Mouse (Mus musculus): Measurements from ENCODE around the gene Mtmr11. TPM values are rescaled to one million over a fixed set of nuclear protein-coding genes. Genes with fewer than 3 reads are reported as not detected.
"Not testable (repeated sequence)": the region's sequence is repeated elsewhere in the genome, so short reads cannot be mapped to it uniquely, and the experiment has no call there.

Mtmr11 gene
- polyA plus RNA-seq, 1 experiment from 2014 or later, result 14.1 TPM

GRCm38 (mm10) chr3:96196437-96197128 is 34.8 kb downstream of the Mtmr11 start:
- Histone ChIP-seq H3K27ac (peak overlapping the region; percentile 88), H3K36me3 (peaks cover 13% of the 10 kb centered on the region), H3K4me3 (peak overlapping the region; percentile 64), H3K9me3 (no peaks in the 10 kb centered on the region), H3K9ac (peak overlapping the region; percentile 77), H3K4me1 (peaks cover 11% of the 10 kb centered on the region), H3K27me3 (replicated peaks) (no peaks in the 10 kb centered on the region), H3K4me2 (replicated peaks) (peak overlapping the region; percentile 93)
- WGBS, result 18% methylated on average over 27 of the region's 27 CpGs
- ATAC-seq (ENCODE audit: low FRiP score, low read depth), result peak; percentile 60

- peak overlapping the region; percentile 77 for H3K9ac ChIP-seq
- peak overlapping the region; percentile 93 for H3K4me2 ChIP-seq (replicated peaks)
- peak; percentile 95 for ATAC-seq (ENCODE audit: low FRiP score, low read depth)
- H3K4me1 ChIP-seq, result peaks cover 11% of the 10 kb centered on the region
- no peaks in the 10 kb centered on the region for H3K9me3 ChIP-seq
- H3K27ac ChIP-seq, result peak overlapping the region; percentile 88
- H3K36me3 ChIP-seq, result peaks cover 13% of the 10 kb centered on the region
- under 1% methylated on average over 50 of the region's 50 CpGs for WGBS
- H3K27me3 ChIP-seq (replicated peaks), result no peaks in the 10 kb centered on the region
- peak overlapping the region; percentile 64 for H3K4me3 ChIP-seq
These were observed 35.4 kb downstream of the Mtmr11 start for GRCm38 (mm10) chr3:96197129-96197749.

GRCm38 (mm10) chr3:96198181-96198580 is 36.4 kb downstream of the Mtmr11 start:
- H3K4me3 ChIP-seq, result peak overlapping the region; percentile 5; the same call in 1 of the 2 replicates
- H3K9me3 ChIP-seq, result no peaks in the 10 kb centered on the region
- no peaks in the 10 kb centered on the region for H3K27me3 ChIP-seq (replicated peaks)
- WGBS, result 5% methylated on average over 6 of the region's 6 CpGs
- H3K4me1 ChIP-seq, result peaks cover 11% of the 10 kb centered on the region
- no peak overlapping the region for H3K27ac ChIP-seq
- H3K9ac ChIP-seq, result peak overlapping the region; percentile 14; the same call in 1 of the 2 replicates
- peak overlapping the region; percentile 93 for H3K4me2 ChIP-seq (replicated peaks)
- ATAC-seq (ENCODE audit: low FRiP score, low read depth), result 0 out of 2 replicates have a peak, but pooled peaks have one; percentile 8
- peaks cover 6% of the 10 kb centered on the region; the same call in 1 of the 2 replicates for H3K36me3 ChIP-seq

- 33% methylated on average over 8 of the region's 8 CpGs for WGBS
- H3K27me3 ChIP-seq (replicated peaks); H3K36me3 ChIP-seq; ATAC-seq (ENCODE audit: low FRiP score, low read depth); H3K9me3 ChIP-seq; H3K9ac ChIP-seq; H3K4me3 ChIP-seq; H3K27ac ChIP-seq: not testable (repeated sequence)
- Histone ChIP-seq H3K4me2 (replicated peaks) (0 out of 2 replicates have a peak overlapping the region, but pooled peaks have one; percentile 9), H3K4me1 (peaks cover 11% of the 10 kb centered on the region)
These were observed 36.9 kb downstream of the Mtmr11 start for GRCm38 (mm10) chr3:96198601-96199251.

GRCm38 (mm10) chr3:96199731-96200130 is 37.9 kb downstream of the Mtmr11 start:
- 79% methylated on average over 2 of the region's 2 CpGs for WGBS
- H3K27ac ChIP-seq, result no peak overlapping the region
- H3K9me3 ChIP-seq, result no peaks in the 10 kb centered on the region
- peaks cover 11% of the 10 kb centered on the region for H3K4me1 ChIP-seq
- H3K9ac ChIP-seq, result no peak overlapping the region
- no peaks in the 10 kb centered on the region for H3K27me3 ChIP-seq (replicated peaks)
- no peak overlapping the region for H3K4me3 ChIP-seq
- no peak overlapping the region for H3K4me2 ChIP-seq (replicated peaks)
- H3K36me3 ChIP-seq, result no peaks in the 10 kb centered on the region
- ATAC-seq (ENCODE audit: low FRiP score, low read depth), result no peak

GRCm38 (mm10) chr3:96207819-96208218 is 46.0 kb downstream of the Mtmr11 start:
- no peak for ATAC-seq (ENCODE audit: low FRiP score, low read depth)
- no peaks in the 10 kb centered on the region for H3K27me3 ChIP-seq (replicated peaks)
- H3K36me3 ChIP-seq, result no peaks in the 10 kb centered on the region
- WGBS, result 87% methylated on average over 3 of the region's 3 CpGs
- no peak overlapping the region for H3K4me3 ChIP-seq
- no peak overlapping the region for H3K9ac ChIP-seq
- H3K4me1 ChIP-seq, result no peaks in the 10 kb centered on the region
- H3K9me3 ChIP-seq, result no peaks in the 10 kb centered on the region
- H3K4me2 ChIP-seq (replicated peaks), result no peak overlapping the region
- H3K27ac ChIP-seq, result no peak overlapping the region

GRCm38 (mm10) chr3:96209242-96209641 is 47.4 kb downstream of the Mtmr11 start:
- no peaks in the 10 kb centered on the region for H3K27me3 ChIP-seq (replicated peaks)
- ATAC-seq (ENCODE audit: low FRiP score, low read depth), result no peak
- no peaks in the 10 kb centered on the region for H3K36me3 ChIP-seq
- H3K9me3 ChIP-seq, result no peaks in the 10 kb centered on the region
- no peak overlapping the region for H3K4me2 ChIP-seq (replicated peaks)
- H3K9ac ChIP-seq, result no peak overlapping the region
- no peak overlapping the region for H3K4me3 ChIP-seq
- 25% methylated on average over 15 of the region's 15 CpGs for WGBS
- no peaks in the 10 kb centered on the region for H3K4me1 ChIP-seq
- H3K27ac ChIP-seq, result no peak overlapping the region

GRCm38 (mm10) chr3:96219191-96219641 is 57.4 kb downstream of the Mtmr11 start:
- H3K4me2 ChIP-seq (replicated peaks), result peak overlapping the region; percentile 80
- ATAC-seq (ENCODE audit: low FRiP score, low read depth), result peak; percentile 52
- peak overlapping the region; percentile 53 for H3K9ac ChIP-seq
- no peaks in the 10 kb centered on the region for H3K9me3 ChIP-seq
- WGBS, result under 1% methylated on average over 12 of the region's 12 CpGs
- H3K4me3 ChIP-seq, result peak overlapping the region; percentile 65
- H3K36me3 ChIP-seq, result no peaks in the 10 kb centered on the region
- H3K27me3 ChIP-seq (replicated peaks), result no peaks in the 10 kb centered on the region
- peaks cover 17% of the 10 kb centered on the region; the same call in 1 of the 2 replicates for H3K4me1 ChIP-seq
- peak overlapping the region; percentile 46 for H3K27ac ChIP-seq

- under 1% methylated on average over 36 of the region's 37 CpGs for WGBS
- ATAC-seq (ENCODE audit: low FRiP score, low read depth), result peak; percentile 91
These were observed 57.9 kb downstream of the Mtmr11 start, which contains the start of the genes Bola1 and Hist2h2ab for GRCm38 (mm10) chr3:96219661-96220130. Gene Bola1, minus strand, starts transcription at chr3:96219709. Gene Hist2h2ab, plus strand, starts transcription at chr3:96219865.

GRCm38 (mm10) chr3:96220131-96220764 is 58.4 kb downstream of the Mtmr11 start:
- peak; percentile 37 for ATAC-seq (ENCODE audit: low FRiP score, low read depth)
- H3K9me3 ChIP-seq; H3K36me3 ChIP-seq; H3K27me3 ChIP-seq (replicated peaks): not testable (repeated sequence)
- Histone ChIP-seq H3K4me1 (peaks cover 17% of the 10 kb centered on the region; the same call in 1 of the 2 replicates), H3K4me2 (replicated peaks) (peak overlapping the region; percentile 80), H3K9ac (peak overlapping the region; percentile 73), H3K27ac (peak overlapping the region; percentile 94), H3K4me3 (peak overlapping the region; percentile 65)
- WGBS, result under 1% methylated on average over 32 of the region's 47 CpGs

More at GRCm38 (mm10) chr3:96219661-96220130, 57.9 kb downstream of the Mtmr11 start, which contains the start of the genes Bola1 and Hist2h2ab:
- H3K4me3 ChIP-seq, result peak within 1 kb of the TSS; percentile 65
- no peaks in the 10 kb centered on the region for H3K27me3 ChIP-seq (replicated peaks)
- peak within 1 kb of the TSS; percentile 80 for H3K4me2 ChIP-seq (replicated peaks)
- peak within 1 kb of the TSS; percentile 73 for H3K9ac ChIP-seq
- peaks cover 17% of the 10 kb centered on the region; the same call in 1 of the 2 replicates for H3K4me1 ChIP-seq
- H3K27ac ChIP-seq, result peak within 1 kb of the TSS; percentile 94
- no peaks in the 10 kb centered on the region for H3K36me3 ChIP-seq
- H3K9me3 ChIP-seq, result no peaks in the 10 kb centered on the region

GRCm38 (mm10) chr3:96220765-96221639 is 59.2 kb downstream of the Mtmr11 start, which contains the start of the genes Hist2h2ac and Hist2h2be:
Gene Hist2h2ac, minus strand, starts transcription at chr3:96220880.
Gene Hist2h2be, plus strand, starts transcription at chr3:96221119.
- Histone ChIP-seq H3K4me3 (peak within 1 kb of the TSS; percentile 65), H3K27me3 (replicated peaks) (no peaks in the 10 kb centered on the region), H3K4me2 (replicated peaks) (peak within 1 kb of the TSS; percentile 80), H3K36me3 (no peaks in the 10 kb centered on the region), H3K4me1 (peaks cover 17% of the 10 kb centered on the region; the same call in 1 of the 2 replicates), H3K27ac (peak within 1 kb of the TSS; percentile 94), H3K9ac (peak within 1 kb of the TSS; percentile 73), H3K9me3 (no peaks in the 10 kb centered on the region)
- ATAC-seq (ENCODE audit: low FRiP score, low read depth), result peak; percentile 77
- under 1% methylated on average over 43 of the region's 43 CpGs for WGBS

All from neural tube, embryonic 12.5 days (tissue).